Mouse (Mus musculus): ENCODE measurements around the gene Tomm5. TPM values are rescaled to one million over a fixed set of nuclear protein-coding genes. Genes with fewer than 3 reads are reported as not detected.
A peak's percentile ranks its signal among the peaks of the same experiment; 100 is the strongest.

The Tomm5 gene
- polyA plus RNA-seq (2015; fragmentation: Nextera tagmentation; extraction: Ambion mirVana), result 210 and 237 TPM in 2 replicates

GRCm38 (mm10) chr4:45107601-45108277 lies at the start of gene Tomm5:
Tomm5 (minus strand) TSS chr4:45108114.
- Histone ChIP-seq H3K4me2 (peak within 1 kb of the TSS; percentile 78), H3K4me1 (replicated peaks) (peaks cover 18% of the 10 kb centered on the region), H3K36me3 (peaks cover 29% of the 10 kb centered on the region), H3K9ac (peak within 1 kb of the TSS; percentile 98), H3K9me3 (replicated peaks) (no peaks in the 10 kb centered on the region), H3K4me3 (peak within 1 kb of the TSS; percentile 99), H3K27me3 (no peaks in the 10 kb centered on the region), H3K27ac (peak within 1 kb of the TSS; percentile 77)
- WGBS, result under 1% methylated on average over 39 of the region's 39 CpGs
- ATAC-seq (replicated peaks; ENCODE audit: insufficient number of reproducible peaks, insufficient read depth, low FRiP score, low read depth), result peak; percentile 94

GRCm38 (mm10) chr4:45156433-45156832 lies 48.5 kb upstream of the Tomm5 start:
- H3K27me3 ChIP-seq, result no peaks in the 10 kb centered on the region
- no peak overlapping the region for H3K4me3 ChIP-seq
- H3K9me3 ChIP-seq (replicated peaks), result no peaks in the 10 kb centered on the region
- H3K9ac ChIP-seq, result no peak overlapping the region
- no peaks in the 10 kb centered on the region for H3K36me3 ChIP-seq
- WGBS, result 64% methylated on average over 3 of the region's 3 CpGs
- H3K4me1 ChIP-seq (replicated peaks), result peaks cover 10% of the 10 kb centered on the region
- H3K27ac ChIP-seq, result no peak overlapping the region
- no peak overlapping the region for H3K4me2 ChIP-seq
- ATAC-seq (replicated peaks; ENCODE audit: insufficient number of reproducible peaks, insufficient read depth, low FRiP score, low read depth), result no peak

DNA sequence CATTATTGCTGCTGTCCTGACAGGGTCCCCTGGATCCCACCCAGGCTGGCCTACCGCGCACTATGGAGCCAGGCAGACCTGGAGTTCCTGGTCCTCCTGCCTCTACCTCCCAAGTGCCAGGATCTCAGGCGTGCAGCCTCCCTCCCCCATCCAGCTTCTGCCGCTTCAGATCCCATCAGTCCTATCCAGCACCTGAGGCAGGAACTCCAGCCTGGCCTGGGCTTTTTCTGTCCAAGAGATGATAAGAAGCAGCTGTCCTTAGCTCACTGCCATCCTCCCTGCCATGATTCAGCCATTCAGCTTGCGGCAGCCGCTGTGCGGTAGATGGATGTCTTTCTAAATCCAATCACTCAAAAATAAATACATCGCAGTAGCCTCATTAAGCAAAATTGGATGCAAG lies 35.1 kb upstream of the Tomm5 start:
- Histone ChIP-seq H3K4me1 (replicated peaks) (peaks cover 2% of the 10 kb centered on the region; the same call in 1 of the 2 replicates), H3K4me3 (no peak overlapping the region), H3K4me2 (no peak overlapping the region), H3K9me3 (replicated peaks) (no peaks in the 10 kb centered on the region), H3K9ac (0 out of 2 replicates have a peak overlapping the region, but pooled peaks have one; percentile 12), H3K27ac (no peak overlapping the region), H3K27me3 (0 out of 2 replicates have a peak, but pooled peaks cover 4% of the 10 kb centered on the region), H3K36me3 (no peaks in the 10 kb centered on the region)
- ATAC-seq (replicated peaks; ENCODE audit: insufficient number of reproducible peaks, insufficient read depth, low FRiP score, low read depth), result no peak; the same call in 1 of the 2 replicates
- WGBS, result 53% methylated on average over 8 of the region's 8 CpGs

- H3K9me3 ChIP-seq (replicated peaks), result no peaks in the 10 kb centered on the region
- H3K27me3 ChIP-seq, result 0 out of 2 replicates have a peak, but pooled peaks cover 4% of the 10 kb centered on the region
- no peak for ATAC-seq (replicated peaks; ENCODE audit: insufficient number of reproducible peaks, insufficient read depth, low FRiP score, low read depth)
- 34% methylated on average over 11 of the region's 11 CpGs for WGBS
- no peaks in the 10 kb centered on the region for H3K36me3 ChIP-seq
- no peak overlapping the region for H3K4me2 ChIP-seq
- H3K4me3 ChIP-seq, result no peak overlapping the region
- no peak overlapping the region for H3K27ac ChIP-seq
- peaks cover 2% of the 10 kb centered on the region; the same call in 1 of the 2 replicates for H3K4me1 ChIP-seq (replicated peaks)
- no peak overlapping the region for H3K9ac ChIP-seq
These were observed 34.5 kb upstream of the Tomm5 start for GRCm38 (mm10) chr4:45142411-45142810.

- Histone ChIP-seq H3K27ac (no peak overlapping the region), H3K27me3 (0 out of 2 replicates have a peak, but pooled peaks cover 4% of the 10 kb centered on the region), H3K4me1 (replicated peaks) (peaks cover 2% of the 10 kb centered on the region; the same call in 1 of the 2 replicates), H3K9ac (no peak overlapping the region), H3K4me3 (no peak overlapping the region), H3K36me3 (no peaks in the 10 kb centered on the region), H3K4me2 (no peak overlapping the region), H3K9me3 (replicated peaks) (no peaks in the 10 kb centered on the region)
- WGBS, result 57% methylated on average over 5 of the region's 5 CpGs
- no peak for ATAC-seq (replicated peaks; ENCODE audit: insufficient number of reproducible peaks, insufficient read depth, low FRiP score, low read depth)
These were observed 33.9 kb upstream of the Tomm5 start for GRCm38 (mm10) chr4:45141835-45142234.

- H3K4me3 ChIP-seq, result no peak overlapping the region
- WGBS, result 44% methylated on average over 4 of the region's 4 CpGs
- H3K4me2 ChIP-seq, result no peak overlapping the region
- H3K27ac ChIP-seq, result no peak overlapping the region
- H3K9ac ChIP-seq, result no peak overlapping the region
- no peaks in the 10 kb centered on the region for H3K36me3 ChIP-seq
- H3K4me1 ChIP-seq (replicated peaks), result peaks cover 2% of the 10 kb centered on the region; the same call in 1 of the 2 replicates
- no peak for ATAC-seq (replicated peaks; ENCODE audit: insufficient number of reproducible peaks, insufficient read depth, low FRiP score, low read depth)
- no peaks in the 10 kb centered on the region for H3K27me3 ChIP-seq
- no peaks in the 10 kb centered on the region for H3K9me3 ChIP-seq (replicated peaks)
These were observed 29.7 kb upstream of the Tomm5 start for GRCm38 (mm10) chr4:45137636-45138035.

- Histone ChIP-seq H3K9me3 (replicated peaks) (no peaks in the 10 kb centered on the region), H3K9ac (no peak overlapping the region), H3K4me1 (replicated peaks) (peaks cover 3% of the 10 kb centered on the region; the same call in 1 of the 2 replicates), H3K4me2 (no peak overlapping the region), H3K27me3 (no peaks in the 10 kb centered on the region), H3K4me3 (no peak overlapping the region), H3K36me3 (no peaks in the 10 kb centered on the region), H3K27ac (no peak overlapping the region)
- 70% methylated on average over 8 of the region's 8 CpGs for WGBS
- ATAC-seq (replicated peaks; ENCODE audit: insufficient number of reproducible peaks, insufficient read depth, low FRiP score, low read depth), result no peak
These were observed 26.6 kb upstream of the Tomm5 start for GRCm38 (mm10) chr4:45134471-45134870.

- H3K9me3 ChIP-seq (replicated peaks), result no peaks in the 10 kb centered on the region
- ATAC-seq (replicated peaks; ENCODE audit: insufficient number of reproducible peaks, insufficient read depth, low FRiP score, low read depth), result no peak
- 67% methylated on average over 4 of the region's 4 CpGs for WGBS
- H3K4me2 ChIP-seq, result no peak overlapping the region
- H3K9ac ChIP-seq, result no peak overlapping the region
- peaks cover 3% of the 10 kb centered on the region; the same call in 1 of the 2 replicates for H3K4me1 ChIP-seq (replicated peaks)
- H3K27me3 ChIP-seq, result no peaks in the 10 kb centered on the region
- H3K27ac ChIP-seq, result no peak overlapping the region
- no peak overlapping the region for H3K4me3 ChIP-seq
- H3K36me3 ChIP-seq, result no peaks in the 10 kb centered on the region
These were observed 23.1 kb upstream of the Tomm5 start for GRCm38 (mm10) chr4:45131021-45131420.

GRCm38 (mm10) chr4:45121311-45121710 lies 13.4 kb upstream of the Tomm5 start:
- Histone ChIP-seq H3K36me3 (no peaks in the 10 kb centered on the region), H3K4me3 (no peak overlapping the region), H3K9ac (no peak overlapping the region), H3K4me1 (replicated peaks) (no peaks in the 10 kb centered on the region), H3K27me3 (no peaks in the 10 kb centered on the region), H3K4me2 (no peak overlapping the region), H3K27ac (no peak overlapping the region), H3K9me3 (replicated peaks) (no peaks in the 10 kb centered on the region)
- no peak for ATAC-seq (replicated peaks; ENCODE audit: insufficient number of reproducible peaks, insufficient read depth, low FRiP score, low read depth)
- 81% methylated on average over 11 of the region's 11 CpGs for WGBS

DNA sequence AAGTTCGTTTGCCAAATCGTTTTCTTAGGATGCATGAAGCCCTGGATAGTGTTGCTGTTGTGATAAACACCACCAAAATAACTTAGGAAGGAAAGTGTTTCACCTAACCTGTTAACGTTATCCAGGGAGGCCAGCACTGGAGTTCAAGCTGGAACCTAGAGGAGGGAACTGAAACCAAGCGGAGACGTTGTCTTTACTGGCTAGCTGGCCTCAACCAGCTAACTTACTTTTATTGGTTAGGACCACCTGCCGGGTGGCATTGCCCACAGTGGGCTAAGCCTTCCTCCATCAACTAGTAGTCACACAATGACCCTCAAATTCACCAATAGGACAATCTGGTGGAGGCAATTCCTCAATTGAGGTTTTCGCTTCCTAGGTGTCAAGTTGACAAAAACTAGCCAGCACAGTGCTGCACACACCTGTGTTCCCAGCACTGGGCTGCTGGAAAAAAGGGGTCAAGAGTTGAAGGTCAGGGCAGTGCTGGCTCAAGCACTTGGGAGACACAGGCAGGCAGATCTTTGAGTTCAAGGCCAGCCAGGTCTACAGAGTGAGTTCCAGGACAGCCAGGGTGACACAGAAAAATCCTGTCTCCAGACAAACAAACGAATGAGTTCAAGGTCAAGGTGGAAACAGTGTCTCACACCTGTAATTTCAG lies 669 bp upstream of the Tomm5 start:
- 63% methylated on average over 8 of the region's 8 CpGs for WGBS
- peaks cover 18% of the 10 kb centered on the region for H3K4me1 ChIP-seq (replicated peaks)
- no peaks in the 10 kb centered on the region for H3K27me3 ChIP-seq
- no peaks in the 10 kb centered on the region for H3K9me3 ChIP-seq (replicated peaks)
- ATAC-seq (replicated peaks; ENCODE audit: insufficient number of reproducible peaks, insufficient read depth, low FRiP score, low read depth), result no peak
- H3K27ac ChIP-seq, result no peak overlapping the region
- H3K36me3 ChIP-seq, result peaks cover 21% of the 10 kb centered on the region
- no peak overlapping the region for H3K9ac ChIP-seq
- H3K4me3 ChIP-seq, result peak overlapping the region; percentile 99; the same call in 1 of the 2 replicates
- peak overlapping the region; percentile 78 for H3K4me2 ChIP-seq

DNA sequence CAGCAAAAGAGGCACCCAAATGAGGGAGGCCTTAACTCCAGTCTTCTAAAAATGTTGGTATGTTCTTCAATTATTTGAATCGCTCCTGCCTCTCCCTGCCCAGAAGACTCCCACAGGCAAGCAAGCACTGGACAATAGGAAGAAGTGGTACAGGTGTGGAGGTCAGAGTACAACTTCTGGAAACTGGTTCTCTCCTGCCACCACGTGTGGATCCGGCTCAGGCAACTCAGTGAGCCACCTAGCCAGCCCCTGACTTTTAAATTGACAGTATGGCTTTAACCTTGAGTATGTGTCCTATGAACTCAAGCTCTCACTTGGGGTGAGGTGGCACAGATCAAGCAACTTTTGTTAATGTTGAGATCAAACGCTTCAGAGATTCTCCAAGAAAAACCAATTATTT lies 848 bp downstream of the Tomm5 start:
- Histone ChIP-seq H3K36me3 (peaks cover 35% of the 10 kb centered on the region), H3K4me3 (peak overlapping the region; percentile 99), H3K9me3 (replicated peaks) (no peaks in the 10 kb centered on the region), H3K4me2 (peak overlapping the region; percentile 78), H3K9ac (peak overlapping the region; percentile 98), H3K27ac (peak overlapping the region; percentile 77), H3K27me3 (no peaks in the 10 kb centered on the region), H3K4me1 (replicated peaks) (peaks cover 18% of the 10 kb centered on the region)
- 5% methylated on average over 4 of the region's 4 CpGs for WGBS
- no peak for ATAC-seq (replicated peaks; ENCODE audit: insufficient number of reproducible peaks, insufficient read depth, low FRiP score, low read depth)

Measured in heart, embryonic 15.5 days (tissue).